Mouse (Mus musculus) telencephalon, adult 2 months (tissue): ENCODE data around the gene Bod1l.

ENCODE experiments used
- DNase-seq: peaks from one replicate; pipeline ENCODE4 v3.0.0-alpha.2; 2011; ENCODE audit warnings: low read depth, low spot score

Bod1l gene

DNA sequence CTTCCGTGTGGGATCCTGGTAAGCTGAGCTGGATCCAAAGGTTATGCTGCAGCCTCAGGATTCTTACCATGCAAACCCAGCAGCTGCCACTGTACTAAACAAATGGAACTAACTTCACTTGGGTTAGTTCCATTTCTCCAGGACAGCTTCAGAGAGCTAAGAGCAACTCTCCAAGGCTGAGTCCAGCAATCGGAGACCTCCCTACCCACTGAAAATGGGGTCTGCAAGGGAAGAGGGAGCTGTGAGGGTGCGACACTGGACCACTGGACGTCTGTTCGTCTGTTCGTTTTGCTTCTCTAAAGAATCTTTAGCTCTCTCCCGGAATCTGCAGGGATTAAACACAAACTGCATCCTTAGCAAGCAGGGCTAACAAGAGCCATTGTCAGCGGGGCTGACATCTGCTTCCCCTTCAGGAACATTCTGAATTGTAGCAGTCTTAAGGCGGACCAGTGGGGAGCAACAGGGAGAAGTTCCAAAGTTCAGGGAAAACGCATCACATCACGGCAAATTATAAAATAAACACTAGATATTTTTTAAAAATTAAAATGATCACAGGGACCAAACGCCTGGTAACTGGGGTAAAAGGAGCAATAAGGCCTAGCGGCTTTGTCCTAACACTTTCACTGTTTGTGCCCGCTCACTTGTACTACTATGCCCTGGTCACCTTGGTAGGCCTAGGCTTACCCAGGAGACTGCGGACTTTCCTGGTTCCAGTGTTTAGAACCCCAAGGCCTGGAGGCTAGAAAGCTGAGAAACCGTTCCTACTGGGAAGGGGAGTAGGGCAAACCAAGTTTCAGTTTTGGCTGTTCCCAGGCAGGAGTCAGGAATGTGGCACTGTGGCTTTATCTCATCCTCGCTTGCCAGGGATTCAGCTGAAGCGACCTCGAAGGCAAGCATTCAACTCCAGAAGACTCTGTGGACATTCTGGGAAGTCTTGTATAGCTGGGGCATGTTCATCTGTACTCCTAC, 85.2 kb downstream of the Bod1l start:
- no peak for DNase-seq

- DNase-seq, result no peak
Measured at GRCm38 (mm10) chr5:41757338-41757737, 86.8 kb downstream of the Bod1l start.

DNA sequence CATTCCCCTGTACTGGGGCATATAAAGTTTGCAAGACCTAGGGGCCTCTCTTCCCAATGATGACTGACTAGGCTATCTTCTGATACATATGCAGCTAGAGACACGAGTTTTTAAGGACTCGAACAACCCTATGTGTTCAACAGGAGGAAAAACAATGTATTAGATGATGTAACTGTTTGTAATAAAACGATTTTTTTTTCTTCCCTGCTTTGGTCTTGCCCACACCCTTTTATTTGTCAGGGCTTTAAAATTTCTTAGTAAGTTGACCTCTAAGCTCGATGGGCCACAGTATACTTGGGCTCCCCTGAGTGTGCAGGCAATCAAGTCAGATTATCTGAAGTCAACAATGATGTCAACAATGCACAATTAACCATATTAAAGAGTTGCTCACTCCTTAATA, 87.7 kb downstream of the Bod1l start:
- no peak for DNase-seq

DNA sequence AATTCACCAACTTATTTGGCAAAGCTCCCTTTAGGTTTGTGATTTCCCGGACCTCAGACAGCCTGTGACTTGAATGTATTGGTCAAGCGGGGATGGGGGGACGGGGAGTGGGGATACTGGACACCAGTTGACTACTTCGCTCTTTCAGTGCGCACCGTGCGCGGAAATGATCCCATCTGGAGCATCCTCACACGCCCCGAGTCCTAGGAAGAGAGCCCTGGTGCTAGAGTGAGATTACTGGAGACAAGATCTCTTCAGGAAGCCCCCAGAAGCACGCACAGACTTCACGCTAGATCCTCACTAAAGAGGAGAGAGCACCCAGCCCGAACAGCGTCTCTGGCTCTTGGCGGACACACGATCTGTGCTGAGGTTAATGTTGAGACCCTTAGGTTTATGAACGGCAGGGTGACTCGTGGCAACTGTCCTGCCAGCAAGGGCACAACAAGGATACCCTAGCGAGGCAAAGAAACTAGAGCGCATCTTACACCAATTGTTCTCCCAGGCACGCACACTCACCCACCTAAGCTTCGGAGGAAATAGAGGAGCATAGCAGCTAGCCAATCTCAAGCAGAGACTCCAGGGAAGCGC, 88.6 kb downstream of the Bod1l start:
- no peak for DNase-seq

GRCm38 (mm10) chr5:41754836-41755235, 89.3 kb downstream of the Bod1l start:
- DNase-seq, result no peak

DNA sequence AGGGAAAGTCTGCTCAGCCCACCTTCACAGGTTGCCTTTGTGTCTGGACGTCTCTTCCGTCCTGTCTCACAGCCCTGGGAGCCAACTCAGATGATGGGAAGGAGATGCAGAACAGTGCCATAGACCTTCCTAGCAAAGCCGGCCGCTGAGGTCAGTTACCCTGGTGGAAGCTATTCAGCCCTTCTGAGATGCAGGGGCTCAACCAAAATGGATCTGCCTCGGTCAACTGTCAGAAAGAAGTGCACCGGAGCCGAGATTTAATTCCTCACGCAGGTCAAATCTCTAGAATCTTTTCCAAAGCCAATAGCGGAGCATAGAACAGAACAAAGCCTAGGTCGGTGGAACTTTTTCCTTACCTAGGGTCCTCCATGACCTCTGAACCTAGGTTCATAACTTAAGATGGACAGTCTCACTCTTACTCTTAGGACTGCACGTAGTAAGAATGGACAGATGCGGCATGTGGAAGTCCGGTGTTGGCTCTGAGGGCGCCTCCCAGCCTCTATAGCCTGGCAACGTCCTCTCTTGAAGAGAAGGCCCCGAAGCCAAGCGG, 89.8 kb downstream of the Bod1l start:
- no peak for DNase-seq

- no peak for DNase-seq
Measured at GRCm38 (mm10) chr5:41752721-41753120, 91.4 kb downstream of the Bod1l start.

- no peak for DNase-seq
Measured at GRCm38 (mm10) chr5:41744898-41745780, 99.0 kb downstream of the Bod1l start.

DNA sequence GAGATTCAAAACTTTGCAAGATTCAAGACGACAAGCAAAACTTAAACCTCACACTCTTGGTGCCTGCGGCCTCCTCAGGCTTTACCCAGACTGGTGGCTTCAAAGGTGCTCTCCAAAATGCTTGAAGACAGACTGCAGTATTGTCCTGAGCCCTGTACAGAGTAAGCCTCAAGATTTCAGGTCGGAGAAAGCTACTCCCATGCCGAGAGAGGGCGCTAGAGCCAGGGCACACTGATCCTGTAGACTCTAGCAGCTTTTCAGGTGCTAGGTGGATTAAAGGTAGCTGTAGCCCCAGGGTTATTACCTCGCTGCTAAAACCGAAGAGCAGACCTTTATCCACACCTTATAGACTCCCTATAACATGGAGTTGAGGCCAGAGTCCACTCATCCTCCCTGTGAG, 99.9 kb downstream of the Bod1l start:
- no peak for DNase-seq

DNA sequence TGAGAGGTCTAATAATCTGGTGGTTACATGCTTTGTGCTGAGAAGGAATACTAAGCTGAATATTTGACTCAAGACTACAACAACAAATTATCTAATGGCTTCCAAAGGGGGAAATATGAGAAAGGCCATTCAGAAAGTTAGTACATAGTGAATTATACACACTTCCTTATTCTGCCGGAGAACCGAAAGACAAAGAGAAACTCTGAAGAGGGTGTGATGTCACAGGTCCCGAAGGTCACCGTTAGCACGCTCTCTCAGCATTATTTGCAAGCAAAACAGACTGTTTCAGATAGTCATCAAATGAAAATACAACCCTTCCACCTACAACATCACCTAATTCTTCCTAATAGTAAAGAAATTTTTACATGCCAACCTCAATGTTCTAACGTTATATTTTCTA, 105.3 kb downstream of the Bod1l start:
- no peak for DNase-seq
